Mouse (Mus musculus) heart, postnatal 0 days (tissue): ENCODE measurements around the gene Smcp. TPM values are rescaled to one million over a fixed set of nuclear protein-coding genes. Genes with fewer than 3 reads are reported as not detected.

Source experiments
- ATAC-seq: fragments of 200-750 bp; cut with Nextera tagmentation; 2 replicates; pipeline ENCODE4 v1.8.0; 2017; ENCODE audit warnings: low read depth, moderate number of reproducible peaks, moderate library complexity; ENCODE audit not compliant: insufficient read depth
- DNase-seq: peaks from one replicate; pipeline ENCODE4 v3.0.0-alpha.2; 2016; ENCODE audit warnings: low spot score
- H3K27ac ChIP-seq: fragments of 300-500 bp; sonication (generic); 2 replicates; pipeline ENCODE4 v1.5.1; 2014; ENCODE audit warnings: low read depth, mild to moderate bottlenecking
- H3K27me3 ChIP-seq: fragments of 300-500 bp; sonication (generic); 2 replicates; pipeline ENCODE4 v1.6.1; 2014; ENCODE audit warnings: low read length, mixed read lengths; ENCODE audit not compliant: control insufficient read depth, insufficient read depth
- H3K36me3 ChIP-seq: fragments of 300-500 bp; sonication (generic); replicated peaks from 2 replicates; pipeline ENCODE4 v1.6.1; 2014; ENCODE audit warnings: low read length, mixed read lengths; ENCODE audit not compliant: control insufficient read depth, insufficient read depth
- H3K4me1 ChIP-seq: fragments of 300-500 bp; sonication (generic); 2 replicates; pipeline ENCODE4 v1.6.1; 2014; ENCODE audit warnings: antibody characterized with exemption; ENCODE audit not compliant: control insufficient read depth, insufficient read depth
- H3K4me2 ChIP-seq: fragments of 300-500 bp; sonication (generic); 2 replicates; pipeline ENCODE4 v1.6.1; 2014; ENCODE audit warnings: low read depth, mild to moderate bottlenecking, low read length, moderate library complexity
- H3K4me3 ChIP-seq: fragments of 300-500 bp; sonication (generic); 2 replicates; pipeline ENCODE4 v1.5.1; 2014; ENCODE audit warnings: low read depth, low read length
- H3K9ac ChIP-seq: fragments of 300-500 bp; sonication (generic); replicated peaks from 2 replicates; pipeline ENCODE4 v1.6.1; 2014; ENCODE audit warnings: low read depth, low read length, mixed read lengths
- H3K9me3 ChIP-seq: fragments of 300-500 bp; sonication (generic); replicated peaks from 2 replicates; pipeline ENCODE4 v1.6.1; 2016; ENCODE audit warnings: low read length; ENCODE audit not compliant: control insufficient read depth
- CTCF ChIP-seq: IDR thresholded peaks from 2 replicates; pipeline ENCODE4 v1.5.1; 2016; ENCODE audit warnings: antibody characterized with exemption, control low read depth, low read depth
- EP300 ChIP-seq: IDR thresholded peaks from 2 replicates; pipeline ENCODE4 v1.6.1; 2016; ENCODE audit warnings: antibody characterized with exemption, low read depth
- WGBS: fragments of 180-500 bp; shearing (Covaris S2); extraction: QIAGEN DNeasy Blood & Tissue Kit; methylation state at CpG from one replicate; pipeline ENCODE4 v1.1.7; 2014; 5-methylcytosine and 5-hydroxymethylcytosine counted together
- polyA plus RNA-seq: library from polyadenylated mRNA; unstranded; fragments of >200 nt; fragmentation: Nextera tagmentation; extraction: Ambion mirVana; gene quantifications from 2 replicates; pipeline ENCODE4 v1.2.1, GENCODE M21; 2015
- total RNA-seq: library from RNA; depleted of rRNA; stranded (reverse); fragments of >200 nt; gene quantifications from 2 replicates; pipeline ENCODE4 v1.2.3, GENCODE M21; 2014; ENCODE audit warnings: low replicate concordance

Gene Smcp
- total and polyA plus RNA-seq, 2 experiments from 2014 or later: not detected

DNA sequence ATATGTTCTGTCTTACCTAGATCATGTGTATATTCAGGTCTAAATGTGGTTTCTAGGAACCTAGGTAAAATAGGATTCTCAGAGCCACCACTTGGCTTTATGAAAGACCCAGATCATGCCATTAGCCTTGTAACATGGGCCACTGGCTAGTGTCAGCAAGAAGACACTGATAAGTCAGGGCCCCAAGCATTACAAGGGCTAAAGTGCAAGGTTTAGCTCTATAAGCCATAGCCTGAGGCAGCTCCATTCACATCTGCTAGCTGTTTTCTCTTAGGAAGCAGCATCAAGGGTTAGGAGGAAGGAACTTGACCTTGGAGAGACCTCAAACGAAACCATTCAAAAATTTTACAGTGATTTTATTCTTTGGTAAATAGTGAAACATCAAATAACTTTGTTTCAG lies 3.7 kb downstream of the Smcp start:
- Histone ChIP-seq H3K36me3 (no peaks in the 10 kb centered on the region), H3K9ac (no peak overlapping the region), H3K27me3 (no peaks in the 10 kb centered on the region), H3K27ac (no peak overlapping the region), H3K4me2 (no peak overlapping the region), H3K4me1 (no peaks in the 10 kb centered on the region), H3K4me3 (no peak overlapping the region), H3K9me3 (no peaks in the 10 kb centered on the region)
- DNase-seq: no peak
- no peak for TF ChIP-seq CTCF
- no peak for TF ChIP-seq EP300
- ATAC-seq: no peak
- WGBS: 30% methylated on average over 1 of the region's 1 CpGs

DNA sequence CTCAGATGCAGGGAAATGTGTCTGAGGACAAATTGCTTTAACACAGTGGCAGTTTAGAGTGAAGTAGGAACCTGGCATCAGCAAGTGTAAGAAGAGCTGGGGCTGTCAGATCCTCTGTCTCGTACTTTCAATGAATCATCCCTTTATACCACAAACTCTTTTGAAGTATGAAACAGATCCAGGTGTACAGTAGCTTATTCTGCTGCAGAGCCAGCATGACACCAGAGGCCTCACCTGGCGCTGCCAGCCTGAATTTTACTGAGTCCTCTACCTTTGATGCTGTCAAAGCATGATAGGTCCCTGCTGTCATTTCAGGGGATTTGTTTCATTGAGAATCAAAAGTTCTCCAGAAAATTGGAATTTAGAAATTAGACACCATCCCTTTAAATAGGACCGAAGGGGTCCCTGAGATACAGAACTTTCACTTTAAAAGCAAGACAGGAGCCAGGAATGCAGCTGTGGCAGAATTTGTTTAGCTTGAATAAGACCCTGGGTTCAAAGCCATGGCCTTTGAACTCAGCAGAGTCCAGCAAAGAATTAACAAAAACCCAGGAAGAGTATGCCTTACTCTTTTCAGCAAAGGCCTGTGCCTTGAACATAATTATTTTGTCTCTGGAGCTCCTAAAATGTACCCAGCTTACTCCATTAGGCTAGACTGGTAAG lies 5.5 kb downstream of the Smcp start:
- Histone ChIP-seq H3K9me3 (no peaks in the 10 kb centered on the region), H3K9ac (no peak overlapping the region), H3K4me1 (no peaks in the 10 kb centered on the region), H3K27me3 (no peaks in the 10 kb centered on the region), H3K4me2 (no peak overlapping the region), H3K4me3 (no peak overlapping the region), H3K36me3 (no peaks in the 10 kb centered on the region), H3K27ac (no peak overlapping the region)
- 65% methylated on average over 3 of the region's 3 CpGs for WGBS
- ATAC-seq (no peak), DNase-seq (no peak)
- TF ChIP-seq EP300 (no peak), CTCF (no peak)

DNA sequence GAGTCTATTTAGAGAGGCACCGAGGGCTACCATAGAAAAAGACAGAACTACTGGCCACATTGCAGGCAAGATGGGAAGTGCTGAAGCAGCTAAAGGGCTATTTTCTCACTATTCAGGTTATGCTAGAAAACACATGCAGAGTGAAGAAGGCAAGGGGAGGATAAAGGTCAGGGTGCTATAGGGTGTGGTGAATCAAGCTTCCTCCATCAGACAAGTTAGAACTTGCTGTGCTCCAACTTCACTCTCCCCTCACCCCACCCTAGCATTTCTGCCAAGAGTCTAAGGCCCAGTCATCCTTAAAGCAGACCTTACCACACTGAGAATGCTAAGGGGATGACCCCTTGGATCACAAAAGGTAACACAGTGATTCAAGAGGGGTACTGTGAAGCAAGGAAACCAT lies 9.3 kb downstream of the Smcp start:
- no peak for TF ChIP-seq EP300
- no peak for TF ChIP-seq CTCF
- H3K36me3 ChIP-seq: no peaks in the 10 kb centered on the region
- no peaks in the 10 kb centered on the region for H3K4me1 ChIP-seq
- H3K9ac ChIP-seq: no peak overlapping the region
- no peak for DNase-seq
- 77% methylated on average over 1 of the region's 1 CpGs for WGBS
- H3K9me3 ChIP-seq: no peaks in the 10 kb centered on the region
- ATAC-seq: no peak
- H3K4me2 ChIP-seq: no peak overlapping the region
- H3K27me3 ChIP-seq: no peaks in the 10 kb centered on the region
- H3K4me3 ChIP-seq: no peak overlapping the region
- H3K27ac ChIP-seq: no peak overlapping the region

DNA sequence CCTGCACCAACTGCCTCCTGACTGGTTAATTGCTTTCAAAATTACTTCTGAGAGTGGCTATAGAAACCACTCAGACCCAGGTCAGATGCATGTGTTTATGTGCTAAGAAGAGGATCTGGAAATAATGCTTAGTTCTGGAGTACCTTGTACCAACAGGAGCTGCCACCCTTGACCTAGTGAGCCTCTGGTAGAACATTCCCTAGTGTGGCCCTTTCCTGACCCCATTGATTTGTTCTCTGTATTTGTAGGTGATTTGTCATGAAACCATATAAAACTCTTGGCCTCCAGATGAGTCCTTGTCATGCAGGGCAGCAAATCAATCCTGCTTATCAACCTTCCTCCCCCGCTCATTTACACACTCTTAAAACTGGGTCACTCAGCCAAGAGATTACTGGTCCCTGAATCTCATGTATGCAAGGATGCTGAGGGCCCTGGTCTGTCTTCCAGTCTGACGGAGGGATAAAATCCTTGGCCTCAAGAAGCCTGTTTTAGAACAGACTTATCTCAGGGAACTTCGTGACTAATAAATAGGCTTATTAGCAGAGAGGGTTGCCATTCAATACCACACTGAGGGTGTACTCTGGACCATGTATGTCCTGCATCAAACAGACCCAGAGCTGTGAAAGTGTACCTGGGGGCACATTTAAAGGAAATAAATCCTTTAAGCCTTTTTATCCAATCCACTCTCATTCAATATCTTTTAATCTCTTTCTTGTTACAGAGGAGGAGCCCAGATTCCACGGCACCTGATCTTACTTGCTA lies 10.0 kb downstream of the Smcp start:
- Histone ChIP-seq H3K27me3 (no peaks in the 10 kb centered on the region), H3K27ac (no peak overlapping the region), H3K4me1 (no peaks in the 10 kb centered on the region), H3K36me3 (no peaks in the 10 kb centered on the region), H3K9ac (no peak overlapping the region), H3K4me2 (no peak overlapping the region), H3K9me3 (no peaks in the 10 kb centered on the region), H3K4me3 (no peak overlapping the region)
- TF ChIP-seq CTCF (no peak), EP300 (no peak)
- WGBS: 57% methylated on average over 4 of the region's 4 CpGs
- DNase-seq (no peak), ATAC-seq (peak; percentile 8; the same call in 1 of the 2 replicates)

DNA sequence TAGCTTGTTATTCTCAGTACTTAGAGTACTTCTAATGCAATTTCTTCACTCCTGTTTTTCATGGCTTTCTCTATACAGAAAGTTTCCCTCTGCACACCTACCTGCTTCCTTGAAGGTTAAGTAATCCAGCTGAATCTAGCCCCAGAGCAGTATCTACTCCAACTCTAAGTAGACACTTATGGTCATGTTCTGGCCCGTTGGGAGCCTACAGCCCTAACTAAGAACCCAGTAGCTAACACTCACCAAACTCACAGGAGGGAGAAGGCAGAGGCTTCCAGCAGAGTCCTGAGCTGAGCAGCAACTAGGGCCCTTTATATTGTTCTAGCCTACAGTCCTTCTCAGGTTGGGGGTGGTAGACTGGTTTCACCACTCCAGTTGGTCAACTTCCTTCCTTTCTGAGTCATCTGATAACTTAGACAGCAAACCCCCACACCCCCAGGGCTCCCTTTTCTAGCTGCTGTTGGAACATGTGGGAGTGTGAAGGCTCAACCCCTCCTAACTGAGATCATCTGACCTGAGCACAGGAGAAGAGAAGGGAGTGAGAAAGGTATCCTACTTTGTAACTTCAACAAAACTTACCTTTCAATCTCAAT lies 15.3 kb downstream of the Smcp start, which contains the start of gene Ivl:
TSS of gene Ivl (minus strand) at position 287 of the 593 bp plus-strand sequence.
- no peaks in the 10 kb centered on the region for H3K36me3 ChIP-seq
- TF ChIP-seq CTCF (no peak), EP300 (no peak)
- H3K4me3 ChIP-seq: no peak within 1 kb of the TSS
- WGBS: 40% methylated on average over 1 of the region's 1 CpGs
- H3K4me1 ChIP-seq: no peaks in the 10 kb centered on the region
- no peaks in the 10 kb centered on the region for H3K9me3 ChIP-seq
- H3K9ac ChIP-seq: no peak within 1 kb of the TSS
- H3K4me2 ChIP-seq: no peak within 1 kb of the TSS
- DNase-seq (no peak), ATAC-seq (no peak)
- H3K27me3 ChIP-seq: no peaks in the 10 kb centered on the region
- H3K27ac ChIP-seq: no peak within 1 kb of the TSS
